Mouse (Mus musculus): ENCODE data around the gene Kif5a.
"Not testable (repeated sequence)": the region's sequence is repeated elsewhere in the genome, so short reads cannot be mapped to it uniquely, and the experiment has no call there.

DNA sequence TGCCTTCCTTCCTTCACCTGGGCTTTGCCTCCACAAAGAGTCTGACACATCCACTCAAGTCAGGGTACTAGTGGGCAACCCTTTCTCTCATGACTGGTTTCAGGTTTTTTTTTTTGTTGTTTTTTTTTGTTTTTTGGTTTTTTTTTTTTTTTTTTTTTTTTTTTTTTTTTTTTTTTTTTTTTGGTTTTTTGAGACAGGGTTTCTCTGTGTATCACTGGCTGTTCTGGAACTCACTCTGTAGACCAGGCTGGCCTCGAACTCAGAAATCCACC is 71.2 kb downstream of the Kif5a start:
- not testable (repeated sequence) for TF ChIP-seq POLR2AphosphoS2 (IDR thresholded peaks at IDR 0.05; ENCODE audit: insufficient read length, low read depth); TCF12 (IDR thresholded peaks at IDR 0.05; ENCODE audit: insufficient read depth, poor library complexity, severe bottlenecking); MYOG (IDR thresholded peaks at IDR 0.05; ENCODE audit: control insufficient read depth in 1 of 3, insufficient read depth in 1 of 3, insufficient read length in 2 of 3, low read depth in 2 of 3); POLR2A (IDR thresholded peaks at IDR 0.05; ENCODE audit: insufficient read length, low read depth); USF1 (IDR thresholded peaks at IDR 0.05; ENCODE audit: low read depth)
